Mouse (Mus musculus) limb, embryonic 11.5 days (tissue): ENCODE results near the gene B3gnt6. TPM values are rescaled to one million over a fixed set of nuclear protein-coding genes. Genes with fewer than 3 reads are reported as not detected.

Source experiments
- ATAC-seq: fragments of 200-750 bp; cut with Nextera tagmentation; 2 replicates; pipeline ENCODE4 v1.8.0; 2017; ENCODE audit warnings: low read depth; ENCODE audit not compliant: insufficient number of reproducible peaks, low FRiP score, low TSS enrichment
- DNase-seq: peaks from one replicate; pipeline ENCODE4 v3.0.0-alpha.2; 2015; ENCODE audit warnings: low spot score
- H3K27ac ChIP-seq: fragments of 300-500 bp; sonication (generic); replicated peaks from 2 replicates; pipeline ENCODE4 v1.5.1; 2014; ENCODE audit warnings: low read depth, mild to moderate bottlenecking, low read length
- H3K27me3 ChIP-seq: fragments of 300-500 bp; sonication (generic); 2 replicates; pipeline ENCODE4 v1.6.1; 2014; ENCODE audit warnings: mild to moderate bottlenecking, low read length, mixed read lengths; ENCODE audit not compliant: control insufficient read depth, insufficient read depth
- H3K36me3 ChIP-seq: fragments of 300-500 bp; sonication (generic); 2 replicates; pipeline ENCODE4 v1.6.1; 2014; ENCODE audit warnings: mild to moderate bottlenecking, low read length, moderate library complexity, mixed read lengths; ENCODE audit not compliant: control insufficient read depth, insufficient read depth
- H3K4me1 ChIP-seq: fragments of 300-500 bp; sonication (generic); 2 replicates; pipeline ENCODE4 v1.6.1; 2014; ENCODE audit warnings: low read length, mixed read lengths; ENCODE audit not compliant: control insufficient read depth, insufficient read depth
- H3K4me2 ChIP-seq: fragments of 300-500 bp; sonication (generic); 2 replicates; pipeline ENCODE4 v1.6.1; 2014; ENCODE audit warnings: low read depth, mild to moderate bottlenecking, moderate library complexity; ENCODE audit not compliant: severe bottlenecking
- H3K4me3 ChIP-seq: fragments of 300-500 bp; sonication (generic); 2 replicates; pipeline ENCODE4 v1.5.1; 2014; ENCODE audit warnings: low read depth, low read length
- H3K9ac ChIP-seq: fragments of 300-500 bp; sonication (generic); 2 replicates; pipeline ENCODE4 v1.6.1; 2014; ENCODE audit warnings: mild to moderate bottlenecking, low read length
- H3K9me3 ChIP-seq: fragments of 300-500 bp; sonication (generic); 2 replicates; pipeline ENCODE4 v1.6.1; 2016; ENCODE audit warnings: low read length; ENCODE audit not compliant: control insufficient read depth
- WGBS: fragments of 180-500 bp; shearing (Covaris S2); extraction: QIAGEN DNeasy Blood & Tissue Kit; methylation state at CpG from one replicate; pipeline ENCODE4 v1.1.7; 2014; 5-methylcytosine and 5-hydroxymethylcytosine counted together
- polyA plus RNA-seq: library from polyadenylated mRNA; unstranded; fragments of >200 nt; fragmentation: Nextera tagmentation; extraction: Ambion mirVana; gene quantifications from 2 replicates; pipeline ENCODE4 v1.2.1, GENCODE M21; 2014

Gene B3gnt6
- polyA plus RNA-seq, 1 experiment from 2014 or later, result not detected

GRCm38 (mm10) chr7:98186637-98187036 lies 12.6 kb downstream of the B3gnt6 start:
- no peak overlapping the region for H3K4me3 ChIP-seq
- H3K27me3 ChIP-seq, result no peaks in the 10 kb centered on the region
- no peak overlapping the region for H3K27ac ChIP-seq
- no peaks in the 10 kb centered on the region for H3K9me3 ChIP-seq
- no peaks in the 10 kb centered on the region for H3K4me1 ChIP-seq
- DNase-seq, result no peak
- no peak for ATAC-seq
- H3K9ac ChIP-seq, result no peak overlapping the region
- WGBS, result 84% methylated on average over 8 of the region's 8 CpGs
- H3K36me3 ChIP-seq, result no peaks in the 10 kb centered on the region
- H3K4me2 ChIP-seq, result no peak overlapping the region

- Histone ChIP-seq H3K4me2 (no peak overlapping the region), H3K9me3 (no peaks in the 10 kb centered on the region), H3K27me3 (no peaks in the 10 kb centered on the region), H3K4me3 (no peak overlapping the region), H3K36me3 (no peaks in the 10 kb centered on the region), H3K9ac (no peak overlapping the region), H3K4me1 (no peaks in the 10 kb centered on the region), H3K27ac (no peak overlapping the region)
- no peak for ATAC-seq
- 82% methylated on average over 6 of the region's 6 CpGs for WGBS
- DNase-seq, result no peak
These were observed 14.0 kb downstream of the B3gnt6 start for GRCm38 (mm10) chr7:98185326-98185725.

- Histone ChIP-seq H3K9ac (0 out of 2 replicates have a peak overlapping the region, but pooled peaks have one; percentile 17), H3K27ac (no peak overlapping the region), H3K4me3 (peak overlapping the region; percentile 75), H3K36me3 (no peaks in the 10 kb centered on the region), H3K4me2 (peak overlapping the region; percentile 79), H3K4me1 (no peaks in the 10 kb centered on the region; the same call in 1 of the 2 replicates), H3K27me3 (no peaks in the 10 kb centered on the region), H3K9me3 (no peaks in the 10 kb centered on the region)
- whole genome bisulfite sequencing, result 86% methylated on average over 5 of the region's 5 CpGs
- ATAC-seq, result peak; percentile 40
- DNase-seq, result no peak
These were observed 20.6 kb downstream of the B3gnt6 start for GRCm38 (mm10) chr7:98178560-98179231.

GRCm38 (mm10) chr7:98177929-98178559 lies 21.2 kb downstream of the B3gnt6 start, which contains the start of gene Capn5:
TSS of gene Capn5 (minus strand) at chr7:98178274.
- Histone ChIP-seq H3K36me3 (no peaks in the 10 kb centered on the region), H3K9ac (peak within 1 kb of the TSS; percentile 47; the same call in 1 of the 2 replicates), H3K9me3 (no peaks in the 10 kb centered on the region), H3K4me3 (peak within 1 kb of the TSS; percentile 75), H3K4me1 (no peaks in the 10 kb centered on the region; the same call in 1 of the 2 replicates), H3K27ac (no peak within 1 kb of the TSS), H3K27me3 (no peaks in the 10 kb centered on the region), H3K4me2 (peak within 1 kb of the TSS; percentile 79)
- DNase-seq, result peak; percentile 82
- 2% methylated on average over 42 of the region's 44 CpGs for WGBS
- ATAC-seq, result peak; percentile 81

DNA sequence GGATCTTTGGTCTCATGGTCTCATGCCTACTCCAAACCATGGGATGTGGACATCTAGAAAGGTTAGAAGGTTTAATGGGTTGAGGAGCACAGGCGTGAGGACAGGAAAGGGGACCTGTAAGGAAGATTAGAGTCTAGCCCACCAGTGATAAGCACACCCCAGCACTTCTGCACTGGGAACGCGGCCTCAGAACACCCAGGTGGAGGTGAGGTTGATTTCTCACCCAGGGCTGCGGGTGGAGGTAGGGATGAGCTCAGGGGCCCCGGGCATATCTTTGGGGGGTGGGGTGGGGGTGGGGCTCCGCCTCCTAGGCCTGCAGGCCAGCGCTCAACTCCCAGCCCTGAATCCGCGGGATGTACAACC lies 21.7 kb downstream of the B3gnt6 start:
- H3K4me3 ChIP-seq, result peak overlapping the region; percentile 75
- H3K27ac ChIP-seq, result no peak overlapping the region
- peak overlapping the region; percentile 47; the same call in 1 of the 2 replicates for H3K9ac ChIP-seq
- H3K4me1 ChIP-seq, result no peaks in the 10 kb centered on the region; the same call in 1 of the 2 replicates
- H3K9me3 ChIP-seq, result no peaks in the 10 kb centered on the region
- 4% methylated on average over 9 of the region's 9 CpGs for WGBS
- DNase-seq, result no peak
- H3K27me3 ChIP-seq, result no peaks in the 10 kb centered on the region
- ATAC-seq, result peak; percentile 16; the same call in 1 of the 2 replicates
- H3K36me3 ChIP-seq, result no peaks in the 10 kb centered on the region
- peak overlapping the region; percentile 79 for H3K4me2 ChIP-seq

DNA sequence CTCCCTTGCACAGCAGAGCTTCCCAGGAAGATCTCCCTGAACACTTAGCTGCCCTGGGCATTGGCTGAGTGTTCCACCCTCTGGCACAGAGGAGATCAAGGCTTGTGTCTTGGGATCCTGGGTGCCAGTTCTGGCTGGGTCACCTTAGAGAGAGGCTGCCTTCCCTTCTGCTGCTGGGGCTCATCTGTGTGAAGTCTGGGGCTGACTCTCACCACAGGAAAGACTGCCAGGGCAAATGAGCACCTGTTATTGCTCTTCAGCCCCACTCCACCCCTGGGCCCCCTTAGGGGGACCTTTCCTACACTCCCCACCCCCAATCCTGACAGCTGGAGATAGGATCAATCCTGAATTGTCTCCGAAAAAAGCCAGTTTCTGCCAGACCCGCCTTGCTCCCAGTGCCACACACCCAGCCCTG lies 22.2 kb downstream of the B3gnt6 start:
- peaks cover 1% of the 10 kb centered on the region; the same call in 1 of the 2 replicates for H3K4me1 ChIP-seq

GRCm38 (mm10) chr7:98176322-98177070 lies 22.8 kb downstream of the B3gnt6 start:
- DNase-seq (no peak), ATAC-seq (no peak)
- no peak overlapping the region for H3K4me2 ChIP-seq
- H3K9ac ChIP-seq, result no peak overlapping the region
- H3K36me3 ChIP-seq, result no peaks in the 10 kb centered on the region
- no peak overlapping the region for H3K27ac ChIP-seq
- H3K4me3 ChIP-seq, result no peak overlapping the region
- no peaks in the 10 kb centered on the region for H3K27me3 ChIP-seq
- H3K4me1 ChIP-seq, result peaks cover 6% of the 10 kb centered on the region
- 66% methylated on average over 8 of the region's 8 CpGs for WGBS
- H3K9me3 ChIP-seq, result no peaks in the 10 kb centered on the region

More for the DNA sequence above, 22.2 kb downstream of the B3gnt6 start:
- Histone ChIP-seq H3K36me3 (no peaks in the 10 kb centered on the region), H3K4me3 (no peak overlapping the region; the same call in 1 of the 2 replicates), H3K4me2 (no peak overlapping the region; the same call in 1 of the 2 replicates), H3K27me3 (no peaks in the 10 kb centered on the region), H3K9me3 (no peaks in the 10 kb centered on the region), H3K27ac (no peak overlapping the region), H3K9ac (no peak overlapping the region)
- 48% methylated on average over 2 of the region's 2 CpGs for WGBS
- ATAC-seq (no peak), DNase-seq (no peak)
